Mouse (Mus musculus) heart, postnatal 0 days (tissue): ENCODE data around the gene Ndufaf1. TPM values are rescaled to one million over a fixed set of nuclear protein-coding genes. Genes with fewer than 3 reads are reported as not detected.

Experiments
- ATAC-seq: fragments of 200-750 bp; cut with Nextera tagmentation; 2 replicates; pipeline ENCODE4 v1.8.0; 2017; ENCODE audit warnings: low read depth, moderate number of reproducible peaks, moderate library complexity; ENCODE audit not compliant: insufficient read depth
- DNase-seq: peaks from one replicate; pipeline ENCODE4 v3.0.0-alpha.2; 2016; ENCODE audit warnings: low spot score
- H3K27ac ChIP-seq: fragments of 300-500 bp; sonication (generic); 2 replicates; pipeline ENCODE4 v1.5.1; 2014; ENCODE audit warnings: low read depth, mild to moderate bottlenecking
- H3K27me3 ChIP-seq: fragments of 300-500 bp; sonication (generic); 2 replicates; pipeline ENCODE4 v1.6.1; 2014; ENCODE audit warnings: low read length, mixed read lengths; ENCODE audit not compliant: control insufficient read depth, insufficient read depth
- H3K36me3 ChIP-seq: fragments of 300-500 bp; sonication (generic); replicated peaks from 2 replicates; pipeline ENCODE4 v1.6.1; 2014; ENCODE audit warnings: low read length, mixed read lengths; ENCODE audit not compliant: control insufficient read depth, insufficient read depth
- H3K4me1 ChIP-seq: fragments of 300-500 bp; sonication (generic); 2 replicates; pipeline ENCODE4 v1.6.1; 2014; ENCODE audit warnings: antibody characterized with exemption; ENCODE audit not compliant: control insufficient read depth, insufficient read depth
- H3K4me2 ChIP-seq: fragments of 300-500 bp; sonication (generic); 2 replicates; pipeline ENCODE4 v1.6.1; 2014; ENCODE audit warnings: low read depth, mild to moderate bottlenecking, low read length, moderate library complexity
- H3K4me3 ChIP-seq: fragments of 300-500 bp; sonication (generic); 2 replicates; pipeline ENCODE4 v1.5.1; 2014; ENCODE audit warnings: low read depth, low read length
- H3K9ac ChIP-seq: fragments of 300-500 bp; sonication (generic); replicated peaks from 2 replicates; pipeline ENCODE4 v1.6.1; 2014; ENCODE audit warnings: low read depth, low read length, mixed read lengths
- H3K9me3 ChIP-seq: fragments of 300-500 bp; sonication (generic); replicated peaks from 2 replicates; pipeline ENCODE4 v1.6.1; 2016; ENCODE audit warnings: low read length; ENCODE audit not compliant: control insufficient read depth
- CTCF ChIP-seq: IDR thresholded peaks from 2 replicates; pipeline ENCODE4 v1.5.1; 2016; ENCODE audit warnings: antibody characterized with exemption, control low read depth, low read depth
- EP300 ChIP-seq: IDR thresholded peaks from 2 replicates; pipeline ENCODE4 v1.6.1; 2016; ENCODE audit warnings: antibody characterized with exemption, low read depth
- WGBS: fragments of 180-500 bp; shearing (Covaris S2); extraction: QIAGEN DNeasy Blood & Tissue Kit; methylation state at CpG from one replicate; pipeline ENCODE4 v1.1.7; 2014; 5-methylcytosine and 5-hydroxymethylcytosine counted together
- polyA plus RNA-seq: library from polyadenylated mRNA; unstranded; fragments of >200 nt; fragmentation: Nextera tagmentation; extraction: Ambion mirVana; gene quantifications from 2 replicates; pipeline ENCODE4 v1.2.1, GENCODE M21; 2015
- total RNA-seq: library from RNA; depleted of rRNA; stranded (reverse); fragments of >200 nt; gene quantifications from 2 replicates; pipeline ENCODE4 v1.2.3, GENCODE M21; 2014; ENCODE audit warnings: low replicate concordance; rRNA removed

The Ndufaf1 gene
- total RNA-seq, result 28.4 and 37.9 TPM in 2 replicates
- polyA plus RNA-seq, result 79.9 and 83.3 TPM in 2 replicates

DNA sequence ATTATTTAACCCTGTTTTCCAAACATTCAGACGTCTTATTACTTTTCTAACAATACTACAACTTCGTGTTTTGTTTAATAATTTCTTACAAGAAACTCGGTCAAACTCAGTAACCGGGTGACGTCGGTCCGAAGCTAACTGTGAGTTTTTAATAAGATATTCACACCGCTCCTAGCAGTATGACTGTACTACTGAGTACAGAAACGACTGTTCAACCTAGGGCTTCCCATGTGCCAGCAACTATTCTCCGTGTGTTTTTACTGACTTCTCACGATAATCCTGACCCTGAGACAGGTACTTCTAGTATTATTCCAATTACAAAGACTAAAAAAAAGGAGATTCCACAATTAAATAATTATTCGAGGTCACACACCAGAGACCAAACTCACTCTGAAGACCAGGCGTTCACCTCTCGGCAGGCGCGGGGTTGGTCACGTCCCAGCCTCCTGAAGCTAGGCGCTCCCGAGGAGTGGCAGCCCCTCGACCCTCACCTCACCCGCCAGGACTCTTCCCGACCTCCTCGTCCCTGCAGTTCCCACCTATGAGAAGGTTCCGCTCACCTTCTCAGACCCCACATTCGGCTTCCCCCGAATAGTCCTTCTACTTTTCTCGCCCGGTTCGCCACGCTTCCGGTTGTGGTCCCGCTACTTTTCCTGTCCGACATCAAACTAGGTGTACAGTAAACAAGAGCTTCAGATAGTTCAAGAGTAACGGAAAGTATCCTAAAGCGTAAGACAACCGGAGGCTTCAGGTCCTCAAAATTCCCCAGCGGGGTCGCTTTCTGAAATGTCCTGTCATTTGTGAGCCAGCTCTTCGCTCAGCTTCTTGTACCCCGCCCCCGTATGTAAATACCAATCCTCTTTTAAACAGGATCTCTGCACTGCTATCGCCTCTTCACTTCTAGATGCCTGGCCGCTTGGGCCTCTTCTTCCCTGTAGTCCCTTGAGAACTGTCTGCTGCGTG is at the start of gene Ndufaf1:
Gene Ndufaf1, minus strand, starts transcription at position 608 of the 963 bp plus-strand sequence.
- peaks cover 22% of the 10 kb centered on the region for H3K36me3 ChIP-seq
- no peaks in the 10 kb centered on the region for H3K27me3 ChIP-seq
- H3K27ac ChIP-seq, result peak within 1 kb of the TSS; percentile 73
- peak within 1 kb of the TSS; percentile 86 for H3K9ac ChIP-seq
- H3K9me3 ChIP-seq, result no peaks in the 10 kb centered on the region
- peak; percentile 77 for DNase-seq
- H3K4me3 ChIP-seq, result peak within 1 kb of the TSS; percentile 93
- ATAC-seq, result peak; percentile 84
- peak within 1 kb of the TSS; percentile 62 for H3K4me2 ChIP-seq
- 1% methylated on average over 44 of the region's 44 CpGs for WGBS
- 0 out of 2 replicates have a peak, but pooled peaks cover 4% of the 10 kb centered on the region for H3K4me1 ChIP-seq
- TF ChIP-seq CTCF, result no peak
- TF ChIP-seq EP300, result no peak

DNA sequence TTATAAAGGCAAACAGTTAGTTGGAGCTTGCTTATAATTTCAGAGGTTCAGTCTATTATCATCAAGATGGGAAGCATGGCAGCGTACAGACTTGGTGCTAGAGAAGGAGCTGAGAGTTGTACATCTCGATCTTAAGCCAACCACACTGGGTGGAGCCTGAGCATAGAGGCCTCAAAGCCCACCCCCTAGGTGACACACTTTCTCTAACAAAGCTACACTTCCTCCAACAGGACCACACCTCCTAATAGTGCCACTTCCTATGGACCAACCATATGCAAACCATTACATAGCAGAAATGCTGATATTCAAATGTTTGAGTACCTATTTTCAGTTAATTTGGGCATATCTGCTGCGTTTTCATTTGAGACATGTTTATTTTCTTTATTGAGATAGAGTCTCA is 47.4 kb upstream of the Ndufaf1 start:
- no peak for ATAC-seq
- Histone ChIP-seq H3K9me3 (no peaks in the 10 kb centered on the region), H3K36me3 (peaks cover 43% of the 10 kb centered on the region), H3K27ac (no peak overlapping the region), H3K4me1 (no peaks in the 10 kb centered on the region), H3K9ac (no peak overlapping the region), H3K4me2 (no peak overlapping the region), H3K27me3 (no peaks in the 10 kb centered on the region), H3K4me3 (no peak overlapping the region)
- WGBS, result 89% methylated on average over 3 of the region's 3 CpGs
- DNase-seq, result no peak
- no peak for TF ChIP-seq EP300
- TF ChIP-seq CTCF, result no peak

DNA sequence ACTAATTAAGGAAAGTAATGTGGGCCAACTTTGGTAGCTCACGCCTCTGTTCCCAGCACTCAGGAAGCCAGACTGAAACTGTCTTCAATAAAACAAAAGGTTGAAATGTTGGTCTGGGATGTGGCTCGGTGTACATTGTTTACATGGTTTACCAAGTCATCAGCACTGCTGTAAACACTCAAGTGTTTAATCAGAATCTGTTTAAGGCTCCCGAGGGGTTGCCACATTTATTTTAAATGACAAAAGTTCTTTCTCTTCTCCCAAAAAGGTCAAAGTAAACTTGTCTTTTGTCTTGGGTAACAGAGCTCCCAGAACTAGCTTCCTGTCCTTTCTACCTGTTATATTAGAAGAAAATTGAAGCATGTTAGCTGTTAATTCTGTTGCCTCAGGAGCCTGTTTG is 45.0 kb upstream of the Ndufaf1 start:
- Histone ChIP-seq H3K4me1 (no peaks in the 10 kb centered on the region), H3K4me3 (no peak overlapping the region), H3K9me3 (no peaks in the 10 kb centered on the region), H3K36me3 (peaks cover 40% of the 10 kb centered on the region), H3K27ac (no peak overlapping the region), H3K27me3 (no peaks in the 10 kb centered on the region), H3K4me2 (no peak overlapping the region), H3K9ac (no peak overlapping the region)
- ATAC-seq (no peak), DNase-seq (no peak)
- WGBS, result 84% methylated on average over 3 of the region's 3 CpGs
- TF ChIP-seq CTCF, result no peak

DNA sequence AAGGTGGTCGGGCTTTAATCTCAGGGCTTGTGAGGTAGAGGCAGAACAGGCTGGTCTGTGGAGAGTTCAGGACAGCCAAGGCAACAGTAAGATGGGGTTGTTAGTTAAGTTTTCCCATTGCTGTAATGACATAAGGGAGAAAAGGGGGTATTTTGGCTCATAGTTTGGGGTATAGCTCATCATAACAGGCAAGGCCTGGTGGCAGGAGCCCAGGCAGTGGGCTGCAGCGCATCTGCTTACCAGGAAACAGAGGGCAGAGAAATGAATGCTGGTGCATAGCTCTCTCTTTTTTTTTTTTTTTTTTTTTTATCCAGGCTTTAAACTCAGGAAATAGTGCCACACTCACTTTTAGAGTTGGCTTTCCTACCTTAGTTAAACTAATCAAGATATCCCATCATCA is 40.5 kb upstream of the Ndufaf1 start:
- Histone ChIP-seq H3K9ac (no peak overlapping the region), H3K4me3 (no peak overlapping the region), H3K4me2 (no peak overlapping the region), H3K4me1 (no peaks in the 10 kb centered on the region), H3K36me3 (peaks cover 26% of the 10 kb centered on the region), H3K9me3 (no peaks in the 10 kb centered on the region), H3K27ac (no peak overlapping the region), H3K27me3 (no peaks in the 10 kb centered on the region)
- DNase-seq (no peak), ATAC-seq (no peak)
- WGBS, result 89% methylated on average over 2 of the region's 2 CpGs
- no peak for TF ChIP-seq EP300

DNA sequence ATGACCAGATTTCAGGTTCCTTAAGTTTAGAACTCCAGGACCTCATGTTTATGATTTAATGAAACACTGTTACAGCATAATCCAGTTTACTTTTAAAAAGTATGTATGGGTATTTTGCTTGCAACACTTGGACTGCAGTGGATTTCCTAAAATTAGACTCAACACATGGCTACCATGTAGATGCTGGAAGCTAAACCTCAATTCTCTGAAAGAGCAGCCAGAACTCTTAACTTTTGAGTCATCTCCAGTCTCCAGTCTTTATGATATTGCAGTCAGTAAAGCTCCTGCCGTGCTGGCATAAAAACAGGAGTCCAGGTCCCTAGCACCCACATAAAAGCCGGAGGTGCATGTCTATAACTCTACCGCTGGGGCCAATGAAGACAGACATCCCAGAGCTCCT is 37.3 kb upstream of the Ndufaf1 start:
- H3K36me3 ChIP-seq, result peaks cover 5% of the 10 kb centered on the region; the same call in 1 of the 2 replicates
- no peak overlapping the region for H3K4me2 ChIP-seq
- H3K27me3 ChIP-seq, result no peaks in the 10 kb centered on the region
- no peak overlapping the region for H3K9ac ChIP-seq
- TF ChIP-seq EP300, result no peak
- no peak for TF ChIP-seq CTCF
- no peak overlapping the region for H3K27ac ChIP-seq
- no peaks in the 10 kb centered on the region for H3K4me1 ChIP-seq
- 87% methylated on average over 3 of the region's 3 CpGs for WGBS
- ATAC-seq (no peak), DNase-seq (no peak)
- H3K9me3 ChIP-seq, result no peaks in the 10 kb centered on the region
- H3K4me3 ChIP-seq, result no peak overlapping the region
